Mouse (Mus musculus) thymus, adult 2 months (tissue): ENCODE results near the gene Fstl3. TPM values are rescaled to one million over a fixed set of nuclear protein-coding genes. Genes with fewer than 3 reads are reported as not detected.
A peak's percentile ranks its signal among the peaks of the same experiment; 100 is the strongest.

Source experiments
- DNase-seq: peaks from one replicate; pipeline ENCODE4 v3.0.0; 2021
- H3K27ac ChIP-seq: fragments of 200-500 bp; 2 replicates; pipeline ENCODE4 v1.5.1; 2012; ENCODE audit warnings: low read length, control low read depth; ENCODE audit not compliant: control insufficient read depth, insufficient read depth
- H3K27me3 ChIP-seq: fragments of 200-500 bp; 2 replicates; pipeline ENCODE4 v1.6.1; 2012; ENCODE audit warnings: mild to moderate bottlenecking, low read length, moderate library complexity, mixed read lengths; ENCODE audit not compliant: control insufficient read depth, insufficient read depth
- H3K36me3 ChIP-seq: fragments of 200-500 bp; 2 replicates; pipeline ENCODE4 v1.6.1; 2012; ENCODE audit warnings: mild to moderate bottlenecking, low read length, moderate library complexity; ENCODE audit not compliant: control insufficient read depth, insufficient read depth
- H3K4me1 ChIP-seq: fragments of 200-500 bp; replicated peaks from 2 replicates; pipeline ENCODE4 v1.6.1; 2012; ENCODE audit warnings: low read length; ENCODE audit not compliant: control insufficient read depth, insufficient read depth
- H3K4me3 ChIP-seq: fragments of 200-500 bp; 2 replicates; pipeline ENCODE4 v1.5.1; 2012; ENCODE audit warnings: mild to moderate bottlenecking, low read length, control low read depth, moderate library complexity; ENCODE audit not compliant: control insufficient read depth, insufficient read depth
- CTCF ChIP-seq: fragments of 200-500 bp; IDR thresholded peaks from 2 replicates; pipeline ENCODE4 v1.5.1; 2012; ENCODE audit warnings: mild to moderate bottlenecking, control low read depth, low read length, moderate library complexity, borderline replicate concordance; ENCODE audit not compliant: control insufficient read depth, poor library complexity, insufficient read depth; ENCODE audit errors: extremely low read depth
- POLR2A ChIP-seq: fragments of 200-500 bp; IDR thresholded peaks from 2 replicates; pipeline ENCODE4 v1.6.1; 2012; ENCODE audit warnings: mild to moderate bottlenecking, low read length, control low read depth, moderate library complexity; ENCODE audit not compliant: control insufficient read depth, poor library complexity, insufficient read depth; ENCODE audit errors: extremely low read depth
- WGBS: fragments of 180-500 bp; shearing (Covaris S2); methylation state at CpG from one replicate; pipeline ENCODE4 v1.1.7; 2018; 5-methylcytosine and 5-hydroxymethylcytosine counted together
- polyA plus RNA-seq: library from polyadenylated mRNA; depleted of rRNA; stranded (reverse); fragments of >200 nt; gene quantifications from 2 replicates; pipeline ENCODE4 v1.2.3, GENCODE M21; 2012; rRNA removed

Fstl3 gene
- 15.9 and 17.1 TPM in 2 replicates for polyA plus RNA-seq

GRCm38 (mm10) chr10:79777103-79777531 lies at the start of gene Fstl3:
Gene Fstl3, plus strand, starts transcription at chr10:79777272.
- no peak within 1 kb of the TSS for H3K27ac ChIP-seq
- H3K27me3 ChIP-seq, result no peaks in the 10 kb centered on the region; the same call in 1 of the 2 replicates
- H3K4me1 ChIP-seq, result peaks cover 29% of the 10 kb centered on the region
- H3K4me3 ChIP-seq, result 0 out of 2 replicates have a peak within 1 kb of the TSS, but pooled peaks have one; percentile 14
- DNase-seq, result no peak
- 10% methylated on average over 38 of the region's 39 CpGs for WGBS
- no peaks in the 10 kb centered on the region for H3K36me3 ChIP-seq
- TF ChIP-seq POLR2A (no peak), CTCF (no peak)

GRCm38 (mm10) chr10:79728323-79729249 lies 48.5 kb upstream of the Fstl3 start:
- 72% methylated on average over 28 of the region's 28 CpGs for WGBS
- H3K36me3 ChIP-seq, result no peaks in the 10 kb centered on the region
- no peak for DNase-seq
- no peaks in the 10 kb centered on the region for H3K4me1 ChIP-seq
- TF ChIP-seq POLR2A (no peak), CTCF (no peak)
- no peak overlapping the region for H3K4me3 ChIP-seq
- no peak overlapping the region for H3K27ac ChIP-seq
- no peaks in the 10 kb centered on the region for H3K27me3 ChIP-seq

GRCm38 (mm10) chr10:79729357-79729965 lies 47.6 kb upstream of the Fstl3 start:
- H3K36me3 ChIP-seq, result no peaks in the 10 kb centered on the region
- 52% methylated on average over 13 of the region's 13 CpGs for WGBS
- TF ChIP-seq POLR2A, result no peak
- TF ChIP-seq CTCF, result no peak
- H3K27me3 ChIP-seq, result no peaks in the 10 kb centered on the region
- no peak overlapping the region for H3K4me3 ChIP-seq
- DNase-seq, result no peak
- no peak overlapping the region for H3K27ac ChIP-seq
- no peaks in the 10 kb centered on the region for H3K4me1 ChIP-seq

- TF ChIP-seq POLR2A, result no peak
- TF ChIP-seq CTCF, result no peak
- WGBS, result 100% methylated on average over 1 of the region's 1 CpGs
- Histone ChIP-seq H3K27me3 (no peaks in the 10 kb centered on the region), H3K27ac (no peak overlapping the region), H3K36me3 (peaks cover 21% of the 10 kb centered on the region), H3K4me1 (no peaks in the 10 kb centered on the region), H3K4me3 (no peak overlapping the region)
- peak; percentile 68 for DNase-seq
These were observed 44.6 kb upstream of the Fstl3 start for GRCm38 (mm10) chr10:79732500-79732899.

- no peaks in the 10 kb centered on the region for H3K27me3 ChIP-seq
- 98% methylated on average over 15 of the region's 15 CpGs for WGBS
- no peak overlapping the region for H3K27ac ChIP-seq
- H3K36me3 ChIP-seq, result peaks cover 22% of the 10 kb centered on the region
- no peaks in the 10 kb centered on the region for H3K4me1 ChIP-seq
- no peak for DNase-seq
- H3K4me3 ChIP-seq, result no peak overlapping the region
- no peak for TF ChIP-seq POLR2A
- no peak for TF ChIP-seq CTCF
These were observed 43.2 kb upstream of the Fstl3 start for GRCm38 (mm10) chr10:79733847-79734246.

- Histone ChIP-seq H3K27me3 (no peaks in the 10 kb centered on the region), H3K4me3 (no peak overlapping the region), H3K27ac (no peak overlapping the region), H3K4me1 (no peaks in the 10 kb centered on the region), H3K36me3 (peaks cover 26% of the 10 kb centered on the region)
- DNase-seq, result no peak
- TF ChIP-seq POLR2A (no peak), CTCF (no peak)
- WGBS, result 94% methylated on average over 51 of the region's 52 CpGs
These were observed 41.7 kb upstream of the Fstl3 start for GRCm38 (mm10) chr10:79735361-79735760.
